Mouse (Mus musculus): ENCODE measurements around the gene Olfr924.
"Not testable (repeated sequence)": the region's sequence is repeated elsewhere in the genome, so short reads cannot be mapped to it uniquely, and the experiment has no call there.

Gene Olfr924

DNA sequence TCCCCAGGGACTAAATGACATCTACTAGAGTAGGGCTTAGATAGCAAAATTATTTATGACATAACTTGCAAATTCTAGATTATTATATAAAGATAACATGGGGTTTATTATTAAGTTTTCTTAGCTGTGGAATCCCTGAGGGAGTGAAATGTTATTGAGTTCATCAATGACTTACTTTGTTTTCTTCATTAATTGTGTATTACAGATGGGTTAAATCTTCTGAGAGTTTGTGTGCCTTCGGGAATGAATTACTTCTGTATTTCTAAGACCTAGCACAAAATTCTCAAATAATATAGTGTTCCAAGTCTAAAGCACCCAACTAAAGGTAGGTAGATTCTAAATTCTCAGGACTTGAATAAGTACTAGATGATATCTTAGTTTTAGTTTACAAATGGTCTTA, at the start of gene Olfr924:
Olfr924 (plus strand) TSS at position 301 of the 400 bp plus-strand sequence.
- DNase-seq (ENCODE audit: low spot score), result no peak

DNA sequence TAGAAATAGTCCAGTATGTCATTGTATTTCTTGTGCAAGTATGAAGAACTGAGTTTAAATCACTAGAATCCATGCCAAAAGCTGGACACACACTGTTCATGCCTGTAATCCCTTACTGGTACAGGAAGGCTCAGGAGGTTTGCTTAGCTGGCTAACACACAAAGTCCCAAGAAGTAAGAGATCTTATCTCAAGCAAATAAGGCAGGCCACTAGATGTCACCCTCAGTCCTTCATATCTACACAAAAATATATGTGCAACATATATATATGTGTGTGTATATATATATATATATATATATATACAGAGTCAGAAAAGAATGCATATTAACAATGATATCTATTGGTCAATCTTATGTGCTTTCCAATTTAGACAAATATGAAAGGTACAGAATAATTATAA, 38.6 kb upstream of the Olfr924 start:
- no peak for DNase-seq (ENCODE audit: low spot score)

GRCm38 (mm10) chr9:38814314-38814713, 29.9 kb upstream of the Olfr924 start, which contains the start of gene Olfr922:
Gene Olfr922, plus strand, starts transcription at chr9:38814614.
- no peak for DNase-seq (ENCODE audit: low spot score)

- no peak for DNase-seq (ENCODE audit: low spot score)
These were observed 28.7 kb upstream of the Olfr924 start for GRCm38 (mm10) chr9:38815458-38815986.

GRCm38 (mm10) chr9:38826245-38826644, 18.0 kb upstream of the Olfr924 start, which contains the start of gene Olfr923:
Gene Olfr923, plus strand, starts transcription at chr9:38826545.
- DNase-seq (ENCODE audit: low spot score), result no peak

DNA sequence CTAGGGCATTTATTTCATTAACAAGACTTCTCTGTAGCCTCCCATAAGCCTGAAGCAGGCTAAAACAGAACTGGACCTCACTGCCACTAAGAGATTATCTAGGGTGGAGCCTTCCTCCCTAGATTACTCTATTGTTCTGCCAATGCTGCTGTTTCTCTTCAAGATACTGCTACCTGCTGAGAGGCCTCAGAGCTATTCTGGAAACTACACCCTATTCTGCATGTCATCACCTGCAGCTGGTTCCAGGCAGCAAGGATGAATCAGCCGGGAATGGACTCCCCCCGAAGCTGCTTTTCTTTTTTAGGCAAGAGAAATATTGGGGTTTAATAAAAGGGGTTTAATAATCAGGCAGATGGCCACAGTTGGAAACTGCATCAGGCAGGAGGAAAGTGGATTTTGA, 11.2 kb upstream of the Olfr924 start:
- no peak for DNase-seq (ENCODE audit: low spot score)

- DNase-seq (ENCODE audit: low spot score), result no peak
These were observed 10.5 kb downstream of the Olfr924 start, which contains the start of gene Olfr26 for GRCm38 (mm10) chr9:38854760-38855159. Gene Olfr26, plus strand, starts transcription at chr9:38855060.

GRCm38 (mm10) chr9:38874880-38875279, 30.6 kb downstream of the Olfr924 start:
- not testable (repeated sequence) for DNase-seq (ENCODE audit: low spot score)

DNA sequence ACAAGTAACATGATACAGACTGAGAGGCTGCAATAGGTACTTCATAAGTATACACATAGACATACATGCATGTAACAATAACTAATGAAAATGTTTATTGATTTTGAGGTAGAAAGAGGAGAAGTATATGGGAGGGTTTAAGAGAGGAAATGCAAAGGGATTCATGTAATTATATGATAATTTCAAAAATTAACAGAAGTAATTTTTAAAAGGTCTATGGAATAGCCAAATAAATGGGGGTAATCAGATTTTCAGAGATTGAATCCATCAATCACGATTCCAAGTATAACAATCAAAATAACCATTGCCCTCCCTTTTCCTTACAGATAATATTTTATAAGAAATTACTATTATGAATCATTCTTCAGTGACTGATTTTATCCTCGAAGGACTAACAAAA, 32.6 kb downstream of the Olfr924 start, which contains the start of gene Olfr926:
Olfr926 (plus strand) TSS at position 301 of the 400 bp plus-strand sequence.
- no peak for DNase-seq (ENCODE audit: low spot score)
